Mouse (Mus musculus): ENCODE measurements around the gene Txndc15.

DNA sequence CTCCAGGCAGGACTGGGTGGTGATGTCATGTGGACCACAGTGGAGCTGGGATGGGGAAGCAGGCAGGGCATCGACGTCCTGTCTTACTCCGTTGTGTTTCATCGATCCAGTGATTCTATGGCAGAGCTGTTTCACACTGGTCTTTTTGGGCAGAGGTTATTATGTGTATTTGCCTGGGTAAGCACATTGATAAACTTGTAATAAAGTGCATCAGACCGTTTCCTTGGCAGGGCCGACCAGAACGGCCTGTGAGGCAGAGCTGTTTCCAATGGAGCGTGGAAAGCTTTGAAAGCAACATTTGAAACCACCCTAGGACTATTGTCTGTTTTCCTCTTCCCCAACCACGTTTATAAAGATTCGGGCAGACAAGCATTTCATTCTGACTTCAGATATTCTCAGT is 46.1 kb downstream of the Txndc15 start:
- TF ChIP-seq CTCF (IDR thresholded peaks at IDR 0.05) (no peak), POLR2A (IDR thresholded peaks at IDR 0.05; ENCODE audit: insufficient read depth, low read depth, low read length) (no peak), EP300 (IDR thresholded peaks at IDR 0.05; ENCODE audit: insufficient read depth, low read depth, low read length) (no peak)

Measured in heart, adult 2 months (tissue).